Mouse (Mus musculus): ENCODE results near the gene 2900092C05Rik. TPM values are rescaled to one million over a fixed set of nuclear protein-coding genes. Genes with fewer than 3 reads are reported as not detected.

Gene 2900092C05Rik
- polyA plus RNA-seq (2014; fragmentation: Nextera tagmentation; extraction: Ambion mirVana), result not detected in 2 replicates

DNA sequence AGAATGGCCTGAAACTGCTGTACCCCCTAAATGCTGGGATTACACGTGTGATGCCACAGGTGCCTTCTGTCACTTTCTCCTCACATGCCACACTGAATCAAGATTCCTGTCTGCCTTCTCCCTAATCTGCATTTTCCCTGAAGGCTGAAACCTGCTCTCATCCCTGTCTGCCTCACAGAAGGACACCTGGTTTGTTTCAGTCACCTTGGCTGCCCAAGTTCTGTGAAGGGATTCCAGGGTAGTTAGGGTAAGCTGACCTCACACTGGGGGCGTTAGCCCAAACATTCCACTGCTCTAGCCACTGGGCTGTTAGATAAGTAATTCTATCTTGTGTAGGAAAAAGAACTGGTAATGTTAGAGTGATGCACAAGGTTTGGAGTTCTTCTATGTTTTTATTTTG, at the start of gene 2900092C05Rik:
Gene 2900092C05Rik, plus strand, starts transcription at position 301 of the 400 bp plus-strand sequence.
- Histone ChIP-seq H3K9me3 (ENCODE audit: control insufficient read depth, low read length) (no peaks in the 10 kb centered on the region; the same call in 1 of the 2 replicates), H3K27ac (ENCODE audit: low read depth, low read length) (no peak within 1 kb of the TSS), H3K9ac (ENCODE audit: low read depth, low read length) (no peak within 1 kb of the TSS), H3K4me1 (replicated peaks; ENCODE audit: control insufficient read depth, insufficient read depth, low read length) (no peaks in the 10 kb centered on the region), H3K36me3 (ENCODE audit: control insufficient read depth, insufficient read depth, low read length) (no peaks in the 10 kb centered on the region), H3K4me2 (replicated peaks; ENCODE audit: low read depth, low read length) (no peak within 1 kb of the TSS), H3K4me3 (ENCODE audit: low read depth, low read length) (no peak within 1 kb of the TSS), H3K27me3 (ENCODE audit: control insufficient read depth, insufficient read depth, low read length) (no peaks in the 10 kb centered on the region)
- no peak for ATAC-seq (ENCODE audit: low FRiP score)
- DNase-seq (ENCODE audit: low spot score), result no peak
- 66% methylated on average over 2 of the region's 2 CpGs for WGBS

GRCm38 (mm10) chr7:12478158-12479008, 33.9 kb upstream of the 2900092C05Rik start, which contains the start of gene Zfp606:
TSS of gene Zfp606 (plus strand) at chr7:12478293.
- Histone ChIP-seq H3K27ac (ENCODE audit: low read depth, low read length) (peak within 1 kb of the TSS; percentile 83), H3K36me3 (ENCODE audit: control insufficient read depth, insufficient read depth, low read length) (peaks cover 25% of the 10 kb centered on the region), H3K9ac (ENCODE audit: low read depth, low read length) (peak within 1 kb of the TSS; percentile 99), H3K4me1 (replicated peaks; ENCODE audit: control insufficient read depth, insufficient read depth, low read length) (no peaks in the 10 kb centered on the region), H3K4me3 (ENCODE audit: low read depth, low read length) (peak within 1 kb of the TSS; percentile 95), H3K4me2 (replicated peaks; ENCODE audit: low read depth, low read length) (peak within 1 kb of the TSS; percentile 44), H3K9me3 (ENCODE audit: control insufficient read depth, low read length) (peaks cover 11% of the 10 kb centered on the region; the same call in 1 of the 2 replicates), H3K27me3 (ENCODE audit: control insufficient read depth, insufficient read depth, low read length) (no peaks in the 10 kb centered on the region)
- ATAC-seq (ENCODE audit: low FRiP score) (peak; percentile 98), DNase-seq (ENCODE audit: low spot score) (peak; percentile 89)
- under 1% methylated on average over 53 of the region's 53 CpGs for WGBS

GRCm38 (mm10) chr7:12479009-12479346, 33.3 kb upstream of the 2900092C05Rik start:
- Histone ChIP-seq H3K36me3 (ENCODE audit: control insufficient read depth, insufficient read depth, low read length) (peaks cover 31% of the 10 kb centered on the region), H3K4me2 (replicated peaks; ENCODE audit: low read depth, low read length) (peak overlapping the region; percentile 44), H3K9ac (ENCODE audit: low read depth, low read length) (peak overlapping the region; percentile 99), H3K27me3 (ENCODE audit: control insufficient read depth, insufficient read depth, low read length) (no peaks in the 10 kb centered on the region), H3K4me3 (ENCODE audit: low read depth, low read length) (peak overlapping the region; percentile 95), H3K27ac (ENCODE audit: low read depth, low read length) (no peak overlapping the region), H3K9me3 (ENCODE audit: control insufficient read depth, low read length) (peaks cover 13% of the 10 kb centered on the region; the same call in 1 of the 2 replicates), H3K4me1 (replicated peaks; ENCODE audit: control insufficient read depth, insufficient read depth, low read length) (no peaks in the 10 kb centered on the region)
- DNase-seq (ENCODE audit: low spot score) (no peak), ATAC-seq (ENCODE audit: low FRiP score) (0 out of 2 replicates have a peak, but pooled peaks have one; percentile 1)
- WGBS, result 2% methylated on average over 7 of the region's 8 CpGs

- peak overlapping the region; percentile 95 for H3K4me3 ChIP-seq (ENCODE audit: low read depth, low read length)
- peaks cover 37% of the 10 kb centered on the region for H3K36me3 ChIP-seq (ENCODE audit: control insufficient read depth, insufficient read depth, low read length)
- no peak overlapping the region for H3K27ac ChIP-seq (ENCODE audit: low read depth, low read length)
- H3K9me3 ChIP-seq (ENCODE audit: control insufficient read depth, low read length), result peaks cover 17% of the 10 kb centered on the region; the same call in 1 of the 2 replicates
- DNase-seq (ENCODE audit: low spot score), result no peak
- peak overlapping the region; percentile 99 for H3K9ac ChIP-seq (ENCODE audit: low read depth, low read length)
- H3K27me3 ChIP-seq (ENCODE audit: control insufficient read depth, insufficient read depth, low read length), result no peaks in the 10 kb centered on the region
- H3K4me1 ChIP-seq (replicated peaks; ENCODE audit: control insufficient read depth, insufficient read depth, low read length), result no peaks in the 10 kb centered on the region
- ATAC-seq (ENCODE audit: low FRiP score), result no peak
- peak overlapping the region; percentile 44 for H3K4me2 ChIP-seq (replicated peaks; ENCODE audit: low read depth, low read length)
- WGBS, result 74% methylated on average over 4 of the region's 4 CpGs
Measured at GRCm38 (mm10) chr7:12479525-12479924, 32.8 kb upstream of the 2900092C05Rik start.

GRCm38 (mm10) chr7:12483771-12484170, 28.5 kb upstream of the 2900092C05Rik start:
- DNase-seq (ENCODE audit: low spot score) (no peak), ATAC-seq (ENCODE audit: low FRiP score) (no peak)
- WGBS, result 96% methylated on average over 6 of the region's 6 CpGs
- no peak overlapping the region for H3K4me3 ChIP-seq (ENCODE audit: low read depth, low read length)
- no peak overlapping the region for H3K9ac ChIP-seq (ENCODE audit: low read depth, low read length)
- H3K4me1 ChIP-seq (replicated peaks; ENCODE audit: control insufficient read depth, insufficient read depth, low read length), result no peaks in the 10 kb centered on the region
- no peak overlapping the region for H3K27ac ChIP-seq (ENCODE audit: low read depth, low read length)
- H3K27me3 ChIP-seq (ENCODE audit: control insufficient read depth, insufficient read depth, low read length), result no peaks in the 10 kb centered on the region
- H3K4me2 ChIP-seq (replicated peaks; ENCODE audit: low read depth, low read length), result no peak overlapping the region
- peaks cover 77% of the 10 kb centered on the region for H3K36me3 ChIP-seq (ENCODE audit: control insufficient read depth, insufficient read depth, low read length)
- H3K9me3 ChIP-seq (ENCODE audit: control insufficient read depth, low read length), result peaks cover 37% of the 10 kb centered on the region

GRCm38 (mm10) chr7:12485956-12486355, 26.4 kb upstream of the 2900092C05Rik start:
- DNase-seq (ENCODE audit: low spot score), result no peak
- Histone ChIP-seq H3K4me1 (replicated peaks; ENCODE audit: control insufficient read depth, insufficient read depth, low read length) (no peaks in the 10 kb centered on the region), H3K36me3 (ENCODE audit: control insufficient read depth, insufficient read depth, low read length) (peaks cover 89% of the 10 kb centered on the region), H3K27ac (ENCODE audit: low read depth, low read length) (no peak overlapping the region), H3K27me3 (ENCODE audit: control insufficient read depth, insufficient read depth, low read length) (no peaks in the 10 kb centered on the region), H3K4me2 (replicated peaks; ENCODE audit: low read depth, low read length) (no peak overlapping the region), H3K9ac (ENCODE audit: low read depth, low read length) (no peak overlapping the region), H3K4me3 (ENCODE audit: low read depth, low read length) (no peak overlapping the region), H3K9me3 (ENCODE audit: control insufficient read depth, low read length) (peaks cover 43% of the 10 kb centered on the region)
- ATAC-seq (ENCODE audit: low FRiP score), result no peak
- 97% methylated on average over 1 of the region's 1 CpGs for WGBS

DNA sequence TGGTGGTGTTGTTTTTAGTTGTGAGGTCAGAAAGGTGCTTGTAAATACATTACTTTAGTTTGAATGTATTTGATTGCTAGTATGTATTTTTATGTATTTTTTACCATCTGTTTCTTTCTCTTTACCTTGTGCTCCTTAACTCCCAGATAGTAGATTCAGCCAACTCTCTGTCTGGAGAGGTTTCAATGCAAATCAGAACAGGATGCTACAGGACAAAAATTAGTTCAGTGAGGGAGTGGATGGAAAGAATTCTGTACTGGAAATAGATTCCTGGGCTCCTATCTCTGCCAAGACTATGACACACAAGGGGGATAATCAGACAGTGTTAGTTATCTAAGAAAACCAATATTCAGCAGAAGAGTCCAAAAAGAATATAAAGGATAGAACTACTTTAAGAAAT, 25.6 kb upstream of the 2900092C05Rik start:
- ATAC-seq (ENCODE audit: low FRiP score) (no peak), DNase-seq (ENCODE audit: low spot score) (no peak)
- peaks cover 44% of the 10 kb centered on the region for H3K9me3 ChIP-seq (ENCODE audit: control insufficient read depth, low read length)
- no peak overlapping the region for H3K27ac ChIP-seq (ENCODE audit: low read depth, low read length)
- H3K4me2 ChIP-seq (replicated peaks; ENCODE audit: low read depth, low read length), result no peak overlapping the region
- no peak overlapping the region for H3K4me3 ChIP-seq (ENCODE audit: low read depth, low read length)
- H3K36me3 ChIP-seq (ENCODE audit: control insufficient read depth, insufficient read depth, low read length), result peaks cover 88% of the 10 kb centered on the region
- H3K9ac ChIP-seq (ENCODE audit: low read depth, low read length), result no peak overlapping the region
- no peaks in the 10 kb centered on the region for H3K27me3 ChIP-seq (ENCODE audit: control insufficient read depth, insufficient read depth, low read length)
- H3K4me1 ChIP-seq (replicated peaks; ENCODE audit: control insufficient read depth, insufficient read depth, low read length), result no peaks in the 10 kb centered on the region

- H3K4me1 ChIP-seq (replicated peaks; ENCODE audit: control insufficient read depth, insufficient read depth, low read length), result no peaks in the 10 kb centered on the region
- H3K9me3 ChIP-seq (ENCODE audit: control insufficient read depth, low read length), result no peaks in the 10 kb centered on the region
- H3K27ac ChIP-seq (ENCODE audit: low read depth, low read length), result no peak overlapping the region
- no peaks in the 10 kb centered on the region for H3K27me3 ChIP-seq (ENCODE audit: control insufficient read depth, insufficient read depth, low read length)
- WGBS, result 59% methylated on average over 1 of the region's 1 CpGs
- H3K4me3 ChIP-seq (ENCODE audit: low read depth, low read length), result no peak overlapping the region
- H3K36me3 ChIP-seq (ENCODE audit: control insufficient read depth, insufficient read depth, low read length), result no peaks in the 10 kb centered on the region
- H3K9ac ChIP-seq (ENCODE audit: low read depth, low read length), result no peak overlapping the region
- DNase-seq (ENCODE audit: low spot score), result no peak
- H3K4me2 ChIP-seq (replicated peaks; ENCODE audit: low read depth, low read length), result no peak overlapping the region
- ATAC-seq (ENCODE audit: low FRiP score), result no peak
Measured at GRCm38 (mm10) chr7:12510913-12511312, 1.4 kb upstream of the 2900092C05Rik start.
